Mouse (Mus musculus) spleen, adult 2 months (tissue): ENCODE data around the gene Gm20683.

Experiments
- CTCF ChIP-seq: fragments of 200-500 bp; IDR thresholded peaks from 2 replicates; pipeline ENCODE4 v1.5.1; 2011; ENCODE audit warnings: mild to moderate bottlenecking, inconsistent platforms; ENCODE audit not compliant: insufficient read depth, insufficient read length, insufficient replicate concordance; ENCODE audit errors: extremely low read depth
- POLR2A ChIP-seq: fragments of 200-500 bp; IDR thresholded peaks from 2 replicates; pipeline ENCODE4 v1.6.1; 2011; ENCODE audit warnings: low read depth, low read length, inconsistent platforms

DNA sequence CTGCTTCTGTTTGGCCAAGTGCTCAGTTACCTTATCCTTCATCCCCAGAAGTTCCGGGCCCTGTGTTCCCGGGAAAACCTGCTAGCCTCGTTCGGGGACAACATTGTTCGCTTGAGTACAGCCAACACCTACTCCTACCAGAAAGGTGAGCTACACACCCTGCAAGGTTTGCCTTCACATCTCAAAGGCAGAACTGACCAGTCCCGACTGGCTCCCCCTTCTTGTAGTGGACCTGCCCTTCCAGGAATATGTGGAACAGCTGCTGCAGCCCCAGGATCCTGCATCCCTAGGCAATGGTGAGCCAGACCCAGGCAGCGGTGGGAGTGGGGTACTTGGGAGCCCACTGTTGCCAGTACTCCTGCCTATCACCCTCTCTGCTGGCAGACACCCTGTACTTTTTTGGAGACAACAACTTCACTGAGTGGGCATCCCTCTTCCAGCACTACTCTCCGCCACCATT lies 12.0 kb downstream of the Gm20683 start:
- TF ChIP-seq POLR2A (no peak), CTCF (no peak)
